Mouse (Mus musculus) MEL (cell line): Measurements from ENCODE around the gene Mrpl45. TPM values are rescaled to one million over a fixed set of nuclear protein-coding genes. Genes with fewer than 3 reads are reported as not detected.
A peak's percentile ranks its signal among the peaks of the same experiment; 100 is the strongest.

Experiments
- DNase-seq: peaks from one replicate; pipeline ENCODE4 v3.0.0; 2011; ENCODE audit warnings: low read depth, low spot score
- H3K27ac ChIP-seq: 2 replicates; pipeline ENCODE4 v1.5.1; 2012; ENCODE audit warnings: low read depth, mild to moderate bottlenecking, control low read depth, low read length, moderate library complexity; ENCODE audit not compliant: control insufficient read depth
- H3K27me3 ChIP-seq, 2 experiments: fragments of 150-350 bp in 1 of 2; sonication (generic) in 1 of 2; 2 replicates each; pipeline ENCODE4 v1.6.1; 2012; ENCODE audit warnings: low read length in 2 of 2, mild to moderate bottlenecking in 2 of 2, improper control_type of control experiment in 1 of 2, moderate library complexity in 1 of 2; ENCODE audit not compliant: insufficient read depth in 2 of 2, control insufficient read depth in 1 of 2
- H3K36me3 ChIP-seq, 2 experiments: 2 replicates each; pipeline ENCODE4 v1.6.1; 2012 to 2014; ENCODE audit warnings: low read length in 2 of 2, improper control_type of control experiment in 1 of 2, inconsistent platforms in 1 of 2, mild to moderate bottlenecking in 1 of 2; ENCODE audit not compliant: insufficient read depth in 2 of 2, control insufficient read depth in 1 of 2
- H3K4me1 ChIP-seq, 2 experiments: fragments of 150-350 bp in 1 of 2; sonication (generic) in 1 of 2; 2 replicates each; pipeline ENCODE4 v1.6.1; 2012; ENCODE audit warnings: low read length in 2 of 2, improper control_type of control experiment in 1 of 2, mild to moderate bottlenecking in 1 of 2; ENCODE audit not compliant: insufficient read depth in 2 of 2, control insufficient read depth in 1 of 2
- H3K4me3 ChIP-seq, 2 experiments: fragments of 150-350 bp in 1 of 2; sonication (generic) in 1 of 2; 2 replicates each; pipeline ENCODE4 v1.5.1; 2012; ENCODE audit warnings: low read depth in 2 of 2, low read length in 2 of 2, mild to moderate bottlenecking in 2 of 2, moderate library complexity in 2 of 2, control low read depth in 1 of 2, improper control_type of control experiment in 1 of 2; ENCODE audit not compliant: control insufficient read depth in 1 of 2, insufficient read depth in 1 of 2
- H3K79me2 ChIP-seq: 2 replicates; pipeline ENCODE4 v1.6.1; 2012; ENCODE audit warnings: mild to moderate bottlenecking, low read length, moderate library complexity; ENCODE audit not compliant: control insufficient read depth, poor library complexity, insufficient read depth
- H3K9ac ChIP-seq: 2 replicates; pipeline ENCODE4 v1.6.1; 2012; ENCODE audit warnings: low read depth, mild to moderate bottlenecking, control low read depth, low read length, moderate library complexity; ENCODE audit not compliant: control insufficient read depth, poor library complexity, severe bottlenecking
- H3K9me3 ChIP-seq: fragments of 150-350 bp; sonication (generic); replicated peaks from 2 replicates; pipeline ENCODE4 v1.6.1; 2012; ENCODE audit warnings: mild to moderate bottlenecking, low read length, improper control_type of control experiment, moderate library complexity; ENCODE audit not compliant: insufficient read depth
- CHD2 ChIP-seq: IDR thresholded peaks from 2 replicates; pipeline ENCODE4 v1.6.1; 2011; ENCODE audit warnings: low read length, improper control_type of control experiment
- ELF1 ChIP-seq: IDR thresholded peaks from 2 replicates; pipeline ENCODE4 v1.6.1; 2014; ENCODE audit warnings: low read depth, mild to moderate bottlenecking, inconsistent platforms, low read length, improper control_type of control experiment, moderate library complexity
- EP300 ChIP-seq, 2 experiments: IDR thresholded peaks; 2 replicates each; pipeline ENCODE4 v1.6.1; 2011; ENCODE audit warnings: improper control_type of control experiment in 2 of 2, low read length in 2 of 2, low read depth in 1 of 2, mild to moderate bottlenecking in 1 of 2
- JUND ChIP-seq: IDR thresholded peaks from 2 replicates; pipeline ENCODE4 v1.6.1; 2011; ENCODE audit warnings: low read depth, mild to moderate bottlenecking, improper control_type of control experiment, low read length
- MAX ChIP-seq: IDR thresholded peaks from 2 replicates; pipeline ENCODE4 v1.6.1; 2011; ENCODE audit warnings: low read length, improper control_type of control experiment
- MAZ ChIP-seq: IDR thresholded peaks from 2 replicates; pipeline ENCODE4 v1.6.1; 2012; ENCODE audit warnings: low read depth, mild to moderate bottlenecking, inconsistent platforms, low read length, improper control_type of control experiment
- MEF2A ChIP-seq: IDR thresholded peaks from 2 replicates; pipeline ENCODE4 v1.6.1; 2014; ENCODE audit warnings: low read depth, mild to moderate bottlenecking, inconsistent platforms, low read length, improper control_type of control experiment; ENCODE audit not compliant: poor library complexity, insufficient replicate concordance, severe bottlenecking; ENCODE audit errors: extremely low read depth
- MXI1 ChIP-seq: IDR thresholded peaks from 2 replicates; pipeline ENCODE4 v1.6.1; 2011; ENCODE audit warnings: mild to moderate bottlenecking, low read depth, low read length, improper control_type of control experiment
- NELFE ChIP-seq: IDR thresholded peaks from 2 replicates; pipeline ENCODE4 v1.6.1; 2011; ENCODE audit warnings: low read depth, low read length, improper control_type of control experiment
- NRF1 ChIP-seq: IDR thresholded peaks from 2 replicates; pipeline ENCODE4 v1.6.1; 2014; ENCODE audit warnings: low read depth, mild to moderate bottlenecking, inconsistent platforms, low read length, improper control_type of control experiment, moderate library complexity; ENCODE audit not compliant: poor library complexity, insufficient read depth, severe bottlenecking
- POLR2A ChIP-seq, 2 experiments: IDR thresholded peaks; 2 replicates each; pipeline ENCODE4 v1.6.1; 2011 to 2012; ENCODE audit warnings: low read length in 2 of 2, mild to moderate bottlenecking in 2 of 2, control low read depth in 1 of 2, improper control_type of control experiment in 1 of 2, low read depth in 1 of 2, moderate library complexity in 1 of 2; ENCODE audit not compliant: control insufficient read depth in 1 of 2, insufficient read depth in 1 of 2, poor library complexity in 1 of 2
- POLR2AphosphoS5 ChIP-seq: IDR thresholded peaks from 2 replicates; pipeline ENCODE4 v1.6.1; 2012; ENCODE audit warnings: low read depth, borderline replicate concordance, mild to moderate bottlenecking, inconsistent platforms, low read length, moderate library complexity, mixed read lengths
- SIN3A ChIP-seq: IDR thresholded peaks from 2 replicates; pipeline ENCODE4 v1.6.1; 2012; ENCODE audit warnings: low read length, improper control_type of control experiment, inconsistent platforms
- SMC3 ChIP-seq: IDR thresholded peaks from 2 replicates; pipeline ENCODE4 v1.6.1; 2011; ENCODE audit warnings: low read depth, low read length, improper control_type of control experiment
- TCF12 ChIP-seq: IDR thresholded peaks from 2 replicates; pipeline ENCODE4 v1.6.1; 2014; ENCODE audit warnings: low read depth, mild to moderate bottlenecking, inconsistent platforms, low read length, improper control_type of control experiment, moderate library complexity
- UBTF ChIP-seq: IDR thresholded peaks from 2 replicates; pipeline ENCODE4 v1.6.1; 2012; ENCODE audit warnings: low read depth, mild to moderate bottlenecking, inconsistent platforms, low read length, improper control_type of control experiment, moderate library complexity, borderline replicate concordance; ENCODE audit not compliant: insufficient read depth
- ZC3H11A ChIP-seq: IDR thresholded peaks from 2 replicates; pipeline ENCODE4 v1.6.1; 2012; ENCODE audit warnings: low read depth, mild to moderate bottlenecking, inconsistent platforms, low read length, improper control_type of control experiment
- ZKSCAN1 ChIP-seq: IDR thresholded peaks from 2 replicates; pipeline ENCODE4 v1.6.1; 2012; ENCODE audit warnings: low read depth, mild to moderate bottlenecking, inconsistent platforms, low read length, improper control_type of control experiment, moderate library complexity
- ZMIZ1 ChIP-seq: IDR thresholded peaks from 2 replicates; pipeline ENCODE4 v1.6.1; 2012; ENCODE audit warnings: low read depth, mild to moderate bottlenecking, inconsistent platforms, low read length, improper control_type of control experiment, moderate library complexity
- ZNF384 ChIP-seq: IDR thresholded peaks from 2 replicates; pipeline ENCODE4 v1.6.1; 2012; ENCODE audit warnings: low read depth, mild to moderate bottlenecking, inconsistent platforms, low read length, improper control_type of control experiment
- polyA plus RNA-seq, 2 experiments: library from polyadenylated mRNA; stranded (reverse) in 1 of 2; unstranded in 1 of 2; fragments of >175 nt in 1 of 2; fragments of >200 nt in 1 of 2; gene quantifications; 2 replicates each; pipeline versions ENCODE4 v1.2.1 to v1.2.4; 2012; ENCODE audit warnings: low replicate concordance in 2 of 2, low read depth in 1 of 2; ENCODE audit not compliant: insufficient read length in 2 of 2, insufficient read depth in 1 of 2, missing spikeins in 1 of 2
- total RNA-seq: library from RNA; depleted of rRNA; stranded (reverse); fragments of 300-350 nt; gene quantifications from 2 replicates; pipeline ENCODE4 v1.2.3, GENCODE M21; 2012

Mrpl45 gene
- total and polyA plus RNA-seq, 3 experiments, result 65.0 to 72.7 TPM; not detected in 1

GRCm38 (mm10) chr11:97289276-97290230 is 26.0 kb upstream of the Mrpl45 start:
- TF ChIP-seq MEF2A, result no peak
- TF ChIP-seq MAZ, result no peak
- no peak for TF ChIP-seq ZMIZ1
- TF ChIP-seq SIN3A, result no peak
- TF ChIP-seq CHD2, result no peak
- no peak for TF ChIP-seq MAX
- no peak for TF ChIP-seq TCF12
- TF ChIP-seq ELF1, result no peak
- TF ChIP-seq POLR2A (IDR thresholded peaks at IDR 0.05; ENCODE audit: control insufficient read depth in 1 of 2, insufficient read depth in 1 of 2, low read depth in 1 of 2, low read length in 2 of 2, poor library complexity in 1 of 2), result no peak
- TF ChIP-seq EP300 (IDR thresholded peaks at IDR 0.05; ENCODE audit: low read depth in 1 of 2, low read length in 2 of 2), result no peak
- TF ChIP-seq UBTF, result no peak
- no peak for TF ChIP-seq SMC3
- TF ChIP-seq NELFE, result no peak
- TF ChIP-seq MXI1, result no peak
- no peak for TF ChIP-seq ZKSCAN1
- no peak for TF ChIP-seq POLR2AphosphoS5
- TF ChIP-seq ZC3H11A, result no peak
- TF ChIP-seq NRF1, result no peak
- TF ChIP-seq, all 39 proteins: peak for 0
- no peak for DNase-seq
- H3K4me1 ChIP-seq, result 0 out of 4 replicates have a peak, but pooled peaks cover 0 to 4% of the 10 kb centered on the region in 2 experiments
- peaks cover 0 to 2% of the 10 kb centered on the region in 2 experiments; a peak in 1 of 4 replicates for H3K27me3 ChIP-seq
- H3K9me3 ChIP-seq, result no peaks in the 10 kb centered on the region
- no peak overlapping the region for H3K4me3 ChIP-seq
- H3K36me3 ChIP-seq, result no peaks in the 10 kb centered on the region; a peak in 1 of 4 replicates
- no peaks in the 10 kb centered on the region for H3K79me2 ChIP-seq
- no peak overlapping the region for H3K9ac ChIP-seq
- no peak overlapping the region for H3K27ac ChIP-seq

- Histone ChIP-seq H3K79me2 (no peaks in the 10 kb centered on the region), H3K9ac (no peak overlapping the region), H3K4me1 (0 out of 4 replicates have a peak, but pooled peaks cover 0 to 4% of the 10 kb centered on the region in 2 experiments), H3K27ac (no peak overlapping the region), H3K4me3 (no peak overlapping the region), H3K27me3 (peaks cover 0 to 2% of the 10 kb centered on the region in 2 experiments; a peak in 1 of 4 replicates), H3K36me3 (no peaks in the 10 kb centered on the region), H3K9me3 (no peaks in the 10 kb centered on the region)
- peak; percentile 50 for TF ChIP-seq ZNF384
- TF ChIP-seq JUND, result no peak
- no peak for DNase-seq
Measured at GRCm38 (mm10) chr11:97292731-97293130, 22.8 kb upstream of the Mrpl45 start.
